Mouse (Mus musculus) ES-E14 (cell line): ENCODE measurements at regions not wholly inside any gene's neighbourhood (a gene's known extent, or its start where the extent isn't known, plus 50 kb on each side); places are given as distances from the start of the nearest gene placed in this dataset.

Experiments used
- DNase-seq: peaks from one replicate; pipeline ENCODE4 v3.0.0-alpha.2; 2013; ENCODE audit warnings: low read depth, low spot score
- H3K27ac ChIP-seq: 2 replicates; pipeline ENCODE4 v1.5.1; 2012; ENCODE audit warnings: low read depth, mild to moderate bottlenecking, low read length, moderate library complexity, mixed read lengths; ENCODE audit not compliant: poor library complexity, insufficient read depth, severe bottlenecking
- H3K36me3 ChIP-seq: 2 replicates; pipeline ENCODE4 v1.6.1; 2012; ENCODE audit warnings: mild to moderate bottlenecking, low read length, moderate library complexity, mixed read lengths; ENCODE audit not compliant: control insufficient read depth, poor library complexity, insufficient read depth, severe bottlenecking
- H3K4me1 ChIP-seq, 2 experiments: fragments of 150-350 bp in 1 of 2; sonication (generic) in 1 of 2; 2 replicates each; pipeline ENCODE4 v1.6.1; 2012; ENCODE audit warnings: low read length in 2 of 2, mild to moderate bottlenecking in 1 of 2, mixed read lengths in 1 of 2; ENCODE audit not compliant: control insufficient read depth in 2 of 2, insufficient read depth in 2 of 2, poor library complexity in 1 of 2
- H3K4me3 ChIP-seq, 2 experiments: fragments of 150-350 bp in 1 of 2; sonication (generic) in 1 of 2; 2 replicates each; pipeline ENCODE4 v1.5.1; 2012; ENCODE audit warnings: low read length in 2 of 2, low read depth in 1 of 2, mild to moderate bottlenecking in 1 of 2, mixed read lengths in 1 of 2; ENCODE audit not compliant: insufficient read depth in 1 of 2, poor library complexity in 1 of 2, severe bottlenecking in 1 of 2
- H3K9ac ChIP-seq: 2 replicates; pipeline ENCODE4 v1.6.1; 2012; ENCODE audit warnings: low read depth, mild to moderate bottlenecking, low read length, mixed read lengths; ENCODE audit not compliant: poor library complexity, insufficient read depth, severe bottlenecking
- H3K9me3 ChIP-seq: fragments of 150-350 bp; sonication (generic); 2 replicates; pipeline ENCODE4 v1.6.1; 2012; ENCODE audit warnings: low read depth, mild to moderate bottlenecking, low read length; ENCODE audit not compliant: control insufficient read depth, insufficient read depth
- CHD2 ChIP-seq: IDR thresholded peaks from 2 replicates; pipeline ENCODE4 v1.6.1; 2014; ENCODE audit warnings: mild to moderate bottlenecking, low read depth, low read length, inconsistent platforms
- HCFC1 ChIP-seq: IDR thresholded peaks from 2 replicates; pipeline ENCODE4 v1.6.1; 2012; ENCODE audit warnings: low read length, inconsistent platforms, borderline replicate concordance; ENCODE audit not compliant: insufficient read depth
- MAFK ChIP-seq: IDR thresholded peaks from 2 replicates; pipeline ENCODE4 v1.6.1; 2014; ENCODE audit warnings: mild to moderate bottlenecking, low read depth, low read length, inconsistent platforms; ENCODE audit not compliant: insufficient read depth
- ZC3H11A ChIP-seq: IDR thresholded peaks from 2 replicates; pipeline ENCODE4 v1.6.1; 2012; ENCODE audit warnings: low read depth, mild to moderate bottlenecking, inconsistent platforms, low read length, borderline replicate concordance
- ZNF384 ChIP-seq: IDR thresholded peaks from 2 replicates; pipeline ENCODE4 v1.6.1; 2012; ENCODE audit warnings: low read depth, low read length, inconsistent platforms
- in situ Hi-C, 2 experiments: fragments of 600-800 bp; cut with MboI; formaldehyde crosslinking; loops; one replicate each; pipeline ENCODE4 v1.15.1; 2025; ENCODE audit warnings: low sequenced_read_pairs in 2 of 2, inconsistent platforms in 1 of 2; ENCODE audit not compliant: unreplicated experiment in 2 of 2

DNA sequence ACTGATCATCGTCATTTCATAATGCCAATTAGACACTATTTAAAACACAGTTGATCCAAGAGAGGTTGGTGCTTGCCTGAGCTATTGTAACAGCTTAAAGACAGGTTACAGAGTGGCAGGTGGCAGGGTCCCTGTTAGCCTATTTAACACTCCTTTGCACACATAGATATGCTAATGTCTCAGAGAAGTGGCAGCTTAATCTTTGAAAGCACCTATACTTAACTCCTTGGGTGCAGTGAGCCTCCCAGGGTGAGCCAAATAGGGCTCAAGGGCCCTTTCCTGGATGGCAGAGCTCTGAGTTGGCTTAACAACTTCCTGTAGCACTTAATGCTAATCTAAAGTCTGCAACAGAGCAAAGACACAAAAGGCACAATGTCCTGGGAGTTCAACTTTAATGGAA is 1105.5 kb downstream of the Cntnap5b start:
- no peaks in the 10 kb centered on the region for H3K36me3 ChIP-seq
- in situ Hi-C loops, result no loop called here
- no peak overlapping the region for H3K9ac ChIP-seq
- TF ChIP-seq MAFK, result no peak
- TF ChIP-seq CHD2, result peak; percentile 35; the same call in 1 of the 2 replicates
- TF ChIP-seq ZNF384, result no peak
- TF ChIP-seq HCFC1, result no peak
- TF ChIP-seq ZC3H11A, result no peak
- DNase-seq, result peak; percentile 73
- H3K4me1 ChIP-seq, result no peaks in the 10 kb centered on the region; a peak in 2 of 4 replicates
- no peak overlapping the region for H3K4me3 ChIP-seq
- no peak overlapping the region for H3K27ac ChIP-seq
- no peaks in the 10 kb centered on the region; the same call in 1 of the 2 replicates for H3K9me3 ChIP-seq

DNA sequence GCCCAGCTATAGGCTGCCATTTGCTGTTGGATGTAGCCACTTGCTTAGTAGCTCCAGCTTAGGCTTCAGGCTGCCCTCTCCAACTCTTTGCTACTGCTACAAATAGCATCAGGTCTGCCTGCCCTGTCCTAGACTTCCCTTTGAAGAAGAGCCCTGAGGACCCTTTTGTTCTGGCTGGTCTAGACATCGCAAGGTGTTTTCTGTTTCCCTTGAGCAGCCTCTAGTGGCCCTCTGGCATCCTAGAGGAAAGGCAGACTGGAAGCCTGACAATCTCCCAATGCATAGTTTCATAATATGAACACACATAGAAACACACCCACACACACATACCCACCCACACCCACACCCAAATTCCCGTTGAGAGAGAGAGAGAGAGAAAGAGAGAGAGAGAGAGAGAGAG is 1114.8 kb downstream of the Cntnap5b start:
- H3K9me3 ChIP-seq, result no peaks in the 10 kb centered on the region
- H3K9ac ChIP-seq, result no peak overlapping the region
- H3K4me1 ChIP-seq, result no peaks in the 10 kb centered on the region
- in situ Hi-C loops, result no loop called here
- no peaks in the 10 kb centered on the region for H3K36me3 ChIP-seq
- no peak overlapping the region for H3K27ac ChIP-seq
- H3K4me3 ChIP-seq, result no peak overlapping the region
- DNase-seq, result no peak
- TF ChIP-seq MAFK (no peak), CHD2 (no peak), ZC3H11A (no peak), ZNF384 (no peak), HCFC1 (no peak)

DNA sequence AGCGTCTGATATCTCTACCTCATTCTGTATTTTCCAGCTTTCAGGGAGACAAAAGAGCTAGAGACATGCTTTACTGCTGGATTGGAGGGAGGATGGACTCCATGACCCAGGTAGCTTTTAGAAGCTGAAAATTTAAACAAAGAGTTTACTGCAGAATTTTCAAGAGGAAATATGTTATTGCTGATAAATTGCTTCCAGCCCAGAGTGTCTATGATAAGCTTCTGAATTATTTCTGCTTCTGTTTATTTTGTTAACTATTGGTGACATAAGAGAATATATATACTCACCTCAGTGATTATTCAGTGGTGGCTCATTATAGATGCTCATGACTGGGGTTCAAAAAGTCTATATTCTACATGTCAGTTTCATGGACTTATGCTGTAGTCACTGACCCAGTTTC is 1115.8 kb downstream of the Cntnap5b start:
- Histone ChIP-seq H3K4me1 (no peaks in the 10 kb centered on the region), H3K27ac (no peak overlapping the region), H3K9ac (no peak overlapping the region), H3K36me3 (no peaks in the 10 kb centered on the region), H3K4me3 (no peak overlapping the region), H3K9me3 (no peaks in the 10 kb centered on the region)
- in situ Hi-C loops, result no loop called here
- no peak for DNase-seq
- TF ChIP-seq ZNF384, result no peak
- TF ChIP-seq ZC3H11A, result no peak
- no peak for TF ChIP-seq MAFK
- no peak for TF ChIP-seq CHD2
- no peak for TF ChIP-seq HCFC1

DNA sequence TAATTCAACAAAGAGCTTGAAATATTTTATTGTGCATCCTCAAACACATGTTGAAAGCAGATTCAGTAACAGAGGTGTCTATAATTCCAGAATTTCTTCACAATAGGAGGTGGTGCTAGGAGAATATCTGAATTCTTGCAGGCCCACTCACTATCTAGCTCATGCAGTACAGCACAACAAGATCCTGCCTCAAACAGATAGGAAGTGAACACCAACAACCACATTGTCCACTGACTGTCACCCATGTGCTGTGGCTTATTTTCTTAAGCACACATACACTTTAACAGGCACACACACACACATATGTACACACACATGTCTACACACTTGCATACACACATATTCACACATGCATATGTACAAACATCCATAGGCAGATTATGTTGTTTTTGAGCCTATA is 1150.3 kb downstream of the Cntnap5b start:
- no peak for TF ChIP-seq HCFC1
- TF ChIP-seq ZC3H11A, result no peak
- TF ChIP-seq MAFK, result no peak
- no peak for TF ChIP-seq ZNF384
- no peak for TF ChIP-seq CHD2
- Histone ChIP-seq H3K36me3 (no peaks in the 10 kb centered on the region), H3K27ac (no peak overlapping the region), H3K4me1 (no peaks in the 10 kb centered on the region), H3K9me3 (no peaks in the 10 kb centered on the region), H3K4me3 (no peak overlapping the region), H3K9ac (no peak overlapping the region)
- in situ Hi-C loops, result no loop called here
- no peak for DNase-seq

DNA sequence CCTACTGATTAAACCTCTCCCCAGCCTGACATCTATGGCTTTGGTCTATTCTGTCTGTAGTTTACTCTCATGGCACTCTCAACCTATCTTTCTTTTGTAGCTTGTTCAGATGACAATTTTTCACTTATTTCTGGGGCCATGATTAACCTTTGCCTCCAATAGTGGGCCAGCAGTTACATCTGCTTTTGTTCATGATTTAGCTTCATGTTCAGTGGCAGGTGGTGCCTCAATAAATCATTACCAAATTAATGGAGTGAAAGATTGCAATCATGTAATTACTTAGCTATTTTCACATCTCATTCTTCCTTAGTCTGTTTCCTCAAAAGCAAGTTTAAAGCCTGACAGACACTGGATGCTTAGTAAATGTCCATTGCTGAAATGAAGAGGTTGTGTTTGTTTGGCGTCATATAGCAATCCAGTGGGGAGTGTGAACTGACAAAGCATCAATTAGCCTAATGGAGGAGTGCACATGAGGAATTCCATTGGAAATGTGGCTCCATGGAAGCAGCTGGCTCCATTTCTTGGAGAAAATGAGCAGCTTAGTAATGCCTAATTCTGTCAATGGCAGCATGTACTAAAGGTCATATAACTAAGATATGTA is 1155.7 kb downstream of the Cntnap5b start:
- Histone ChIP-seq H3K4me3 (no peak overlapping the region), H3K4me1 (no peaks in the 10 kb centered on the region), H3K9me3 (no peaks in the 10 kb centered on the region), H3K36me3 (no peaks in the 10 kb centered on the region), H3K27ac (no peak overlapping the region), H3K9ac (no peak overlapping the region)
- DNase-seq, result no peak
- in situ Hi-C loops, result no loop called here
- TF ChIP-seq HCFC1 (no peak), CHD2 (no peak), ZC3H11A (no peak), MAFK (no peak), ZNF384 (no peak)
